Mouse (Mus musculus) intestine, embryonic 14.5 days (tissue): ENCODE results near the gene Lpar3. TPM values are rescaled to one million over a fixed set of nuclear protein-coding genes. Genes with fewer than 3 reads are reported as not detected.

Source experiments
- ATAC-seq: fragments of 200-750 bp; cut with Nextera tagmentation; replicated peaks from 2 replicates; pipeline ENCODE4 v1.8.0; 2017; ENCODE audit warnings: low read depth, moderate number of reproducible peaks, moderate TSS enrichment, moderate library complexity; ENCODE audit not compliant: low FRiP score, low TSS enrichment
- DNase-seq: peaks from one replicate; pipeline ENCODE4 v3.0.0-alpha.2; 2018; ENCODE audit warnings: low spot score
- H3K27ac ChIP-seq: fragments of 300-500 bp; sonication (generic); 2 replicates; pipeline ENCODE4 v1.5.1; 2014; ENCODE audit warnings: low read depth, mild to moderate bottlenecking, control low read depth
- H3K27me3 ChIP-seq: fragments of 300-500 bp; sonication (generic); replicated peaks from 2 replicates; pipeline ENCODE4 v1.6.1; 2014; ENCODE audit warnings: low read length, control low read depth; ENCODE audit not compliant: control insufficient read depth, insufficient read depth
- H3K36me3 ChIP-seq: fragments of 300-500 bp; sonication (generic); 2 replicates; pipeline ENCODE4 v1.6.1; 2014; ENCODE audit warnings: low read length, control low read depth; ENCODE audit not compliant: control insufficient read depth, insufficient read depth
- H3K4me1 ChIP-seq: fragments of 300-500 bp; sonication (generic); replicated peaks from 2 replicates; pipeline ENCODE4 v1.6.1; 2014; ENCODE audit warnings: low read length, control low read depth, mixed read lengths; ENCODE audit not compliant: control insufficient read depth, insufficient read depth
- H3K4me2 ChIP-seq: fragments of 300-500 bp; sonication (generic); 2 replicates; pipeline ENCODE4 v1.6.1; 2014; ENCODE audit warnings: low read length
- H3K4me3 ChIP-seq: fragments of 300-500 bp; sonication (generic); 2 replicates; pipeline ENCODE4 v1.5.1; 2014; ENCODE audit warnings: low read depth, low read length, control low read depth, mixed read lengths
- H3K9ac ChIP-seq: fragments of 300-500 bp; sonication (generic); 2 replicates; pipeline ENCODE4 v1.6.1; 2014; ENCODE audit warnings: mild to moderate bottlenecking, low read length
- H3K9me3 ChIP-seq: fragments of 300-500 bp; sonication (generic); 2 replicates; pipeline ENCODE4 v1.6.1; 2016; ENCODE audit warnings: low read length, control low read depth; ENCODE audit not compliant: control insufficient read depth
- WGBS: fragments of 180-500 bp; shearing (Covaris S2); extraction: QIAGEN DNeasy Blood & Tissue Kit; methylation state at CpG from one replicate; pipeline ENCODE4 v1.1.7; 2014; 5-methylcytosine and 5-hydroxymethylcytosine counted together
- polyA plus RNA-seq: library from polyadenylated mRNA; unstranded; fragments of >200 nt; fragmentation: Nextera tagmentation; extraction: Ambion mirVana; gene quantifications from 2 replicates; pipeline ENCODE4 v1.2.1, GENCODE M21; 2014

Gene Lpar3
- polyA plus RNA-seq, 1 experiment from 2014 or later: 1.4 TPM

- DNase-seq: no peak
- Histone ChIP-seq H3K4me2 (no peak overlapping the region), H3K27me3 (no peaks in the 10 kb centered on the region), H3K9me3 (0 out of 2 replicates have a peak, but pooled peaks cover 2% of the 10 kb centered on the region), H3K27ac (no peak overlapping the region), H3K9ac (no peak overlapping the region), H3K36me3 (no peaks in the 10 kb centered on the region), H3K4me1 (no peaks in the 10 kb centered on the region), H3K4me3 (no peak overlapping the region)
- no peak for ATAC-seq
- WGBS: 53% methylated on average over 5 of the region's 5 CpGs
These were observed 71.8 kb downstream of the Lpar3 start for GRCm38 (mm10) chr3:146292515-146292914.

GRCm38 (mm10) chr3:146302451-146302850, 81.7 kb downstream of the Lpar3 start:
- no peak overlapping the region for H3K4me2 ChIP-seq
- no peak overlapping the region for H3K27ac ChIP-seq
- ATAC-seq (no peak), DNase-seq (no peak)
- H3K9me3 ChIP-seq: no peaks in the 10 kb centered on the region
- H3K27me3 ChIP-seq: no peaks in the 10 kb centered on the region
- no peak overlapping the region for H3K4me3 ChIP-seq
- no peaks in the 10 kb centered on the region for H3K4me1 ChIP-seq
- 74% methylated on average over 3 of the region's 3 CpGs for WGBS
- H3K9ac ChIP-seq: no peak overlapping the region
- no peaks in the 10 kb centered on the region for H3K36me3 ChIP-seq

GRCm38 (mm10) chr3:146303194-146303593, 82.4 kb downstream of the Lpar3 start:
- DNase-seq (no peak), ATAC-seq (no peak)
- Histone ChIP-seq H3K4me1 (no peaks in the 10 kb centered on the region), H3K27me3 (no peaks in the 10 kb centered on the region), H3K4me3 (no peak overlapping the region), H3K9ac (no peak overlapping the region), H3K4me2 (no peak overlapping the region), H3K36me3 (no peaks in the 10 kb centered on the region), H3K27ac (no peak overlapping the region), H3K9me3 (no peaks in the 10 kb centered on the region)
- 70% methylated on average over 5 of the region's 5 CpGs for WGBS

GRCm38 (mm10) chr3:146304556-146305405, 84.0 kb downstream of the Lpar3 start:
- H3K27ac ChIP-seq: no peak overlapping the region
- H3K9ac ChIP-seq: no peak overlapping the region
- ATAC-seq: peak; percentile 73
- no peaks in the 10 kb centered on the region for H3K4me1 ChIP-seq
- 66% methylated on average over 21 of the region's 21 CpGs for WGBS
- no peaks in the 10 kb centered on the region for H3K36me3 ChIP-seq
- no peaks in the 10 kb centered on the region for H3K27me3 ChIP-seq
- no peaks in the 10 kb centered on the region for H3K9me3 ChIP-seq
- H3K4me3 ChIP-seq: no peak overlapping the region
- no peak for DNase-seq
- no peak overlapping the region for H3K4me2 ChIP-seq

- Histone ChIP-seq H3K27ac (no peak overlapping the region), H3K4me2 (no peak overlapping the region), H3K36me3 (no peaks in the 10 kb centered on the region), H3K27me3 (no peaks in the 10 kb centered on the region), H3K4me1 (0 out of 2 replicates have a peak, but pooled peaks cover 4% of the 10 kb centered on the region), H3K9ac (no peak overlapping the region), H3K4me3 (no peak overlapping the region), H3K9me3 (no peaks in the 10 kb centered on the region)
- DNase-seq (no peak), ATAC-seq (no peak)
- 84% methylated on average over 3 of the region's 3 CpGs for WGBS
These were observed 86.6 kb downstream of the Lpar3 start for GRCm38 (mm10) chr3:146307341-146307740.

GRCm38 (mm10) chr3:146307886-146308285, 87.1 kb downstream of the Lpar3 start:
- H3K4me3 ChIP-seq: no peak overlapping the region
- 76% methylated on average over 2 of the region's 2 CpGs for WGBS
- H3K9ac ChIP-seq: no peak overlapping the region
- no peak overlapping the region for H3K4me2 ChIP-seq
- H3K27me3 ChIP-seq: no peaks in the 10 kb centered on the region
- no peak for ATAC-seq
- DNase-seq: no peak
- no peak overlapping the region for H3K27ac ChIP-seq
- H3K9me3 ChIP-seq: no peaks in the 10 kb centered on the region
- H3K4me1 ChIP-seq: 0 out of 2 replicates have a peak, but pooled peaks cover 4% of the 10 kb centered on the region
- H3K36me3 ChIP-seq: no peaks in the 10 kb centered on the region

GRCm38 (mm10) chr3:146309586-146309985, 88.8 kb downstream of the Lpar3 start:
- WGBS: 76% methylated on average over 8 of the region's 8 CpGs
- Histone ChIP-seq H3K4me1 (0 out of 2 replicates have a peak, but pooled peaks cover 4% of the 10 kb centered on the region), H3K4me3 (no peak overlapping the region), H3K4me2 (no peak overlapping the region), H3K27ac (no peak overlapping the region), H3K9ac (no peak overlapping the region), H3K27me3 (no peaks in the 10 kb centered on the region), H3K36me3 (no peaks in the 10 kb centered on the region), H3K9me3 (no peaks in the 10 kb centered on the region)
- no peak for ATAC-seq
- DNase-seq: no peak

GRCm38 (mm10) chr3:146311121-146311538, 90.4 kb downstream of the Lpar3 start:
- ATAC-seq: no peak; the same call in 1 of the 2 replicates
- Histone ChIP-seq H3K4me3 (no peak overlapping the region), H3K9me3 (no peaks in the 10 kb centered on the region), H3K9ac (no peak overlapping the region), H3K4me1 (0 out of 2 replicates have a peak, but pooled peaks cover 4% of the 10 kb centered on the region), H3K27ac (no peak overlapping the region), H3K27me3 (no peaks in the 10 kb centered on the region), H3K36me3 (no peaks in the 10 kb centered on the region), H3K4me2 (no peak overlapping the region)
- DNase-seq: peak; percentile 59
- 12% methylated on average over 9 of the region's 9 CpGs for WGBS

GRCm38 (mm10) chr3:146315414-146315813, 94.7 kb downstream of the Lpar3 start:
- no peaks in the 10 kb centered on the region for H3K27me3 ChIP-seq
- H3K9me3 ChIP-seq: no peaks in the 10 kb centered on the region
- no peak overlapping the region for H3K27ac ChIP-seq
- WGBS: 92% methylated on average over 8 of the region's 8 CpGs
- H3K4me2 ChIP-seq: no peak overlapping the region
- no peaks in the 10 kb centered on the region for H3K36me3 ChIP-seq
- H3K4me1 ChIP-seq: 0 out of 2 replicates have a peak, but pooled peaks cover 6% of the 10 kb centered on the region
- ATAC-seq (no peak), DNase-seq (no peak)
- H3K9ac ChIP-seq: no peak overlapping the region
- H3K4me3 ChIP-seq: no peak overlapping the region
